Mouse (Mus musculus): Measurements from ENCODE around the gene Proser2. TPM values are rescaled to one million over a fixed set of nuclear protein-coding genes. Genes with fewer than 3 reads are reported as not detected.
"Not testable (repeated sequence)": the region's sequence is repeated elsewhere in the genome, so short reads cannot be mapped to it uniquely, and the experiment has no call there.

The Proser2 gene
- polyA plus RNA-seq, 1 experiment from 2014 or later = 17.7 TPM

- H3K4me2 ChIP-seq (replicated peaks; ENCODE audit: low read depth, low read length) = no peak overlapping the region
These were observed 31.1 kb downstream of the Proser2 start for GRCm38 (mm10) chr2:6098924-6099323.

GRCm38 (mm10) chr2:6097113-6097716 is 32.8 kb downstream of the Proser2 start:
- 60% methylated on average over 7 of the region's 7 CpGs for WGBS
- Histone ChIP-seq H3K4me2 (replicated peaks; ENCODE audit: low read depth, low read length) (no peak overlapping the region), H3K27ac (ENCODE audit: low read length) (peak overlapping the region; percentile 68), H3K9me3 (ENCODE audit: control insufficient read depth, low read depth, low read length) (no peaks in the 10 kb centered on the region), H3K4me3 (ENCODE audit: low read depth, low read length) (no peak overlapping the region), H3K4me1 (ENCODE audit: control insufficient read depth, insufficient read depth, low read length) (peaks cover 14% of the 10 kb centered on the region; the same call in 1 of the 2 replicates), H3K27me3 (ENCODE audit: control insufficient read depth, insufficient read depth, low read length) (no peaks in the 10 kb centered on the region), H3K9ac (replicated peaks; ENCODE audit: low read depth, low read length) (no peak overlapping the region), H3K36me3 (ENCODE audit: control insufficient read depth, insufficient read depth, low read length) (no peaks in the 10 kb centered on the region)
- ATAC-seq (ENCODE audit: insufficient number of reproducible peaks, insufficient read depth, low FRiP score, low read depth) = peak; percentile 75

More at GRCm38 (mm10) chr2:6098924-6099323, 31.1 kb downstream of the Proser2 start:
- no peaks in the 10 kb centered on the region for H3K27me3 ChIP-seq (ENCODE audit: control insufficient read depth, insufficient read depth, low read length)
- peaks cover 14% of the 10 kb centered on the region; the same call in 1 of the 2 replicates for H3K4me1 ChIP-seq (ENCODE audit: control insufficient read depth, insufficient read depth, low read length)
- H3K9me3 ChIP-seq (ENCODE audit: control insufficient read depth, low read depth, low read length) = no peaks in the 10 kb centered on the region
- no peaks in the 10 kb centered on the region for H3K36me3 ChIP-seq (ENCODE audit: control insufficient read depth, insufficient read depth, low read length)
- ATAC-seq (ENCODE audit: insufficient number of reproducible peaks, insufficient read depth, low FRiP score, low read depth) = peak; percentile 75
- no peak overlapping the region for H3K9ac ChIP-seq (replicated peaks; ENCODE audit: low read depth, low read length)
- H3K4me3 ChIP-seq (ENCODE audit: low read depth, low read length) = no peak overlapping the region
- 25% methylated on average over 6 of the region's 6 CpGs for WGBS
- peak overlapping the region; percentile 68 for H3K27ac ChIP-seq (ENCODE audit: low read length)

DNA sequence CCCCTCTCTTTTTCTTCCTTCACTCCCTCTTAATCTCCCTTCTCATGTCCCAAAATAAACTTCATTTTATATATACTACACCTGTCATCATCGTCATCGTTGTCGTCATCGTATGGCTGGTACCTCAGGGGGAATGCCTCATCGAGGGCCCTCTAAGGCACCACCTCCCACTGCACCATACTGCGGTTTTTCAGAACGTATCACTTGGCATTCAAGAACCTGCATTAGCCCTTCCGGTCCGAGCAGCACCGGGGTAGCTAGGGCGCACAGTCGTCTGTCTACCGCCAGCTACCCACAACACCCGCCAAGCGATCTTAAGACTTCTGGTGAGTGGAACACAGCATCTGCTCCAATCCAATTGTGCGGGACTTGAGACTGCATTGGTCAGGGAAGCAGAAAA is 40.1 kb downstream of the Proser2 start:
- H3K4me1 ChIP-seq (ENCODE audit: control insufficient read depth, insufficient read depth, low read length); H3K9me3 ChIP-seq (ENCODE audit: control insufficient read depth, low read depth, low read length); H3K27ac ChIP-seq (ENCODE audit: low read length); H3K9ac ChIP-seq (replicated peaks; ENCODE audit: low read depth, low read length); H3K36me3 ChIP-seq (ENCODE audit: control insufficient read depth, insufficient read depth, low read length); H3K27me3 ChIP-seq (ENCODE audit: control insufficient read depth, insufficient read depth, low read length); ATAC-seq (ENCODE audit: insufficient number of reproducible peaks, insufficient read depth, low FRiP score, low read depth); H3K4me2 ChIP-seq (replicated peaks; ENCODE audit: low read depth, low read length); H3K4me3 ChIP-seq (ENCODE audit: low read depth, low read length): not testable (repeated sequence)
- WGBS = 80% methylated on average over 16 of the region's 16 CpGs

DNA sequence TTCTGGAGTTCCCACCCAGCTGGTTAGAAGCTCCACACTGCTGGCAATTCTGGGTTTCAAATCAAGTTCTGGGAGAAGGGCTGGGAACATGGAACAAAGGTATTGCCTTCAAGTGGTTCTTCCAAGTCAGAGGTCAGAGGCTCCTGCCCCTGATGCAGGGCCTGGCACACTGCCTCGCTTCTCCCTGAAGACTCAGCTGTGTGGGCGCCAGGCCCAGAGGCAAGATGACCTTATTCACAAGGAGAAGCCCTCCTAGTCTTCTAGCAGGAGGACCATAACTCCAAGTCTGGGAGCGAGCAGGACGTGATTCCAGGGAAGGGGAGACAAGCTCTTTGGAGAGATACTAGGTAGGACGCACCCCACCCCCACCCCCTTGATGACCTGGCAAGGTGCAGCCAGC is 42.9 kb downstream of the Proser2 start:
- no peak for ATAC-seq (ENCODE audit: insufficient number of reproducible peaks, insufficient read depth, low FRiP score, low read depth)
- Histone ChIP-seq H3K27me3 (ENCODE audit: control insufficient read depth, insufficient read depth, low read length) (no peaks in the 10 kb centered on the region), H3K4me1 (ENCODE audit: control insufficient read depth, insufficient read depth, low read length) (no peaks in the 10 kb centered on the region), H3K4me3 (ENCODE audit: low read depth, low read length) (no peak overlapping the region), H3K9ac (replicated peaks; ENCODE audit: low read depth, low read length) (no peak overlapping the region), H3K9me3 (ENCODE audit: control insufficient read depth, low read depth, low read length) (no peaks in the 10 kb centered on the region), H3K36me3 (ENCODE audit: control insufficient read depth, insufficient read depth, low read length) (no peaks in the 10 kb centered on the region), H3K27ac (ENCODE audit: low read length) (no peak overlapping the region), H3K4me2 (replicated peaks; ENCODE audit: low read depth, low read length) (no peak overlapping the region)
- WGBS = 90% methylated on average over 5 of the region's 5 CpGs

DNA sequence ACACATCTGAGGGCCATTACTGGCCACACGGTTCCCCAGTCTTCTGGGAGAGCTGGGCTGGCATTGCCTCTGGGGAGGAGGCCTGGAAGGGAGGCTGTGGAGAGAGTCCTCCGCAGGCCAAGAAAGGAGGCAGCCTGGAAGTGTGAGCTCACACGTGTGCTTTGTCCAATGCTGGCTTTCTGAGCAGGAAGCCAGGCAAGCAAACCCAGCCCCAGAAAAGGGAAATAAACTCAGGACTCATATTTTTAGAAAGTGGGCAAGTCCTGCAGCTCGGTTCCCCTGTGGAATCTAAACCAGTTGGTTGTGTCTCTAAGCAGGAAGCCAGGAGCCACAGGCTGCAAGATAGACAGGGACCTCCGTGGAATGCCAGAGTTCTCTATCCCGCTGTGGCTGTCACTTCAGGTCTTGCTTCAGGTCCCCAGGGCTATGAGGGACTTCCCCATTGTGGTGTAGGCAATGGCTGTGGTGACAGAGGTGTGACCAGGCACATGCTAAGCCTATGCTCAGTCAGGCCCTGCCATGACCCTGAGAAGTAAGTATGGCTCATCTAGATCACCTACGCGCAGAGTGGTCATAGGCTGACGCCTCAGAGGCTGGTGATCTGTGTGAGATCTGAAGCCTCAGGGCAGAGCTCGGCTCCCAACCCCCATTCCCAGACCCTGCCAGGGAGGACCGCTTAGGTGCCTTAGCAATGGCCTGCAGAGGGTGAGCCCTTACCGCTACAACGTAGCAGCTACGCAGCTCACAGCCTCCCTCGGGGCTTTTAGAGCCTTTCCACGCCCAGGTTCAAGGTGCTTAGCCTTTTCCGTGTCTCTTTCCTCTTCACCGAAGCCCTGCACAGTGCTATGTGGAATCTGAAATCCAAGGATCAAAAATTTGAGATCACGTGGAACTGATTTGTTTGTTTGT is 44.1 kb downstream of the Proser2 start:
- WGBS = 75% methylated on average over 19 of the region's 19 CpGs
- no peak overlapping the region for H3K4me2 ChIP-seq (replicated peaks; ENCODE audit: low read depth, low read length)
- H3K4me3 ChIP-seq (ENCODE audit: low read depth, low read length) = no peak overlapping the region
- no peaks in the 10 kb centered on the region for H3K27me3 ChIP-seq (ENCODE audit: control insufficient read depth, insufficient read depth, low read length)
- H3K9me3 ChIP-seq (ENCODE audit: control insufficient read depth, low read depth, low read length) = no peaks in the 10 kb centered on the region
- no peak overlapping the region for H3K27ac ChIP-seq (ENCODE audit: low read length)
- 0 out of 2 replicates have a peak, but pooled peaks cover 3% of the 10 kb centered on the region for H3K4me1 ChIP-seq (ENCODE audit: control insufficient read depth, insufficient read depth, low read length)
- no peak overlapping the region for H3K9ac ChIP-seq (replicated peaks; ENCODE audit: low read depth, low read length)
- H3K36me3 ChIP-seq (ENCODE audit: control insufficient read depth, insufficient read depth, low read length) = no peaks in the 10 kb centered on the region
- ATAC-seq (ENCODE audit: insufficient number of reproducible peaks, insufficient read depth, low FRiP score, low read depth) = no peak

- no peak overlapping the region for H3K9ac ChIP-seq (replicated peaks; ENCODE audit: low read depth, low read length)
- 95% methylated on average over 1 of the region's 1 CpGs for WGBS
- no peaks in the 10 kb centered on the region for H3K36me3 ChIP-seq (ENCODE audit: control insufficient read depth, insufficient read depth, low read length)
- H3K27ac ChIP-seq (ENCODE audit: low read length) = no peak overlapping the region
- H3K4me2 ChIP-seq (replicated peaks; ENCODE audit: low read depth, low read length) = no peak overlapping the region
- ATAC-seq (ENCODE audit: insufficient number of reproducible peaks, insufficient read depth, low FRiP score, low read depth) = no peak
- H3K27me3 ChIP-seq (ENCODE audit: control insufficient read depth, insufficient read depth, low read length) = no peaks in the 10 kb centered on the region
- no peak overlapping the region for H3K4me3 ChIP-seq (ENCODE audit: low read depth, low read length)
- no peaks in the 10 kb centered on the region for H3K9me3 ChIP-seq (ENCODE audit: control insufficient read depth, low read depth, low read length)
- H3K4me1 ChIP-seq (ENCODE audit: control insufficient read depth, insufficient read depth, low read length) = 0 out of 2 replicates have a peak, but pooled peaks cover 4% of the 10 kb centered on the region
These were observed 46.3 kb downstream of the Proser2 start for GRCm38 (mm10) chr2:6083696-6084095.

DNA sequence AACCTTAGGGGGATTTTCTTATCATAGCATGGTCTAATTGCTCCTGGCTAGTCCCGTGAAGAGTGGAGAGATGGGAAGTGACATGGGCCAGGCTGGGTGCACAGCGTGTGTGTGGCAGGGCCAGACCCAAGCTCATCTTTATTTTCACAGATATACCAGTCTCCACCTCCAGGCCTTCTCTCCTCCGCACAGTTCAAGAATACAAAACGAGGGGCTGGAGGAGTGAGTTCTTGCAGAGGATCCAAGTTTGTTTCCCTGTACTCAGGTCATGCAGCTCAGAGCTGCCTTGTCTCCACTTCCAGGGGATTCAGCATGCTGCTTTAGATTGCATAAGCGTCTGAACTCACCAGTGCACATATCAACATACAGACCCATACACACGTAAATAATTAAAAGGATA is 47.4 kb downstream of the Proser2 start:
- ATAC-seq (ENCODE audit: insufficient number of reproducible peaks, insufficient read depth, low FRiP score, low read depth) = no peak
- no peak overlapping the region for H3K4me3 ChIP-seq (ENCODE audit: low read depth, low read length)
- WGBS = 80% methylated on average over 6 of the region's 6 CpGs

GRCm38 (mm10) chr2:6081108-6081507 is 48.9 kb downstream of the Proser2 start:
- H3K27ac ChIP-seq (ENCODE audit: low read length) = peak overlapping the region; percentile 71
- no peaks in the 10 kb centered on the region for H3K9me3 ChIP-seq (ENCODE audit: control insufficient read depth, low read depth, low read length)
- no peak overlapping the region for H3K4me3 ChIP-seq (ENCODE audit: low read depth, low read length)
- 27% methylated on average over 8 of the region's 8 CpGs for WGBS
- H3K27me3 ChIP-seq (ENCODE audit: control insufficient read depth, insufficient read depth, low read length) = no peaks in the 10 kb centered on the region
- H3K4me1 ChIP-seq (ENCODE audit: control insufficient read depth, insufficient read depth, low read length) = 0 out of 2 replicates have a peak, but pooled peaks cover 4% of the 10 kb centered on the region
- H3K4me2 ChIP-seq (replicated peaks; ENCODE audit: low read depth, low read length) = no peak overlapping the region
- peak; percentile 82 for ATAC-seq (ENCODE audit: insufficient number of reproducible peaks, insufficient read depth, low FRiP score, low read depth)
- no peaks in the 10 kb centered on the region for H3K36me3 ChIP-seq (ENCODE audit: control insufficient read depth, insufficient read depth, low read length)
- H3K9ac ChIP-seq (replicated peaks; ENCODE audit: low read depth, low read length) = no peak overlapping the region

More for the DNA sequence above, 47.4 kb downstream of the Proser2 start:
- Histone ChIP-seq H3K27ac (ENCODE audit: low read length) (no peak overlapping the region), H3K4me1 (ENCODE audit: control insufficient read depth, insufficient read depth, low read length) (0 out of 2 replicates have a peak, but pooled peaks cover 4% of the 10 kb centered on the region), H3K9me3 (ENCODE audit: control insufficient read depth, low read depth, low read length) (no peaks in the 10 kb centered on the region), H3K9ac (replicated peaks; ENCODE audit: low read depth, low read length) (no peak overlapping the region), H3K4me2 (replicated peaks; ENCODE audit: low read depth, low read length) (no peak overlapping the region), H3K27me3 (ENCODE audit: control insufficient read depth, insufficient read depth, low read length) (no peaks in the 10 kb centered on the region), H3K36me3 (ENCODE audit: control insufficient read depth, insufficient read depth, low read length) (no peaks in the 10 kb centered on the region)

Data from stomach, embryonic 14.5 days (tissue).